Mouse (Mus musculus) brain, embryonic 14.5 days (tissue): ENCODE data around the gene Tldc2. TPM values are rescaled to one million over a fixed set of nuclear protein-coding genes. Genes with fewer than 3 reads are reported as not detected.

ENCODE experiments used
- DNase-seq: peaks from one replicate; pipeline ENCODE4 v3.0.0-alpha.2; 2011; ENCODE audit warnings: low read depth
- CTCF ChIP-seq: fragments of 200-500 bp; IDR thresholded peaks from 2 replicates; pipeline ENCODE4 v1.5.1; 2012; ENCODE audit warnings: inconsistent platforms, mild to moderate bottlenecking, moderate library complexity, borderline replicate concordance; ENCODE audit not compliant: insufficient read depth, insufficient read length; ENCODE audit errors: extremely low read depth
- POLR2A ChIP-seq: fragments of 200-500 bp; IDR thresholded peaks from 2 replicates; pipeline ENCODE4 v1.6.1; 2012; ENCODE audit warnings: mild to moderate bottlenecking, inconsistent platforms, borderline replicate concordance; ENCODE audit not compliant: poor library complexity, insufficient read depth, insufficient read length, severe bottlenecking; ENCODE audit errors: extremely low read depth
- polyA plus RNA-seq: library from polyadenylated mRNA; depleted of rRNA; stranded (reverse); fragments of >200 nt; gene quantifications from 2 replicates; pipeline ENCODE4 v1.2.3, GENCODE M21; 2012; rRNA removed

Tldc2 gene
- polyA plus RNA-seq = not detected in 2 replicates

DNA sequence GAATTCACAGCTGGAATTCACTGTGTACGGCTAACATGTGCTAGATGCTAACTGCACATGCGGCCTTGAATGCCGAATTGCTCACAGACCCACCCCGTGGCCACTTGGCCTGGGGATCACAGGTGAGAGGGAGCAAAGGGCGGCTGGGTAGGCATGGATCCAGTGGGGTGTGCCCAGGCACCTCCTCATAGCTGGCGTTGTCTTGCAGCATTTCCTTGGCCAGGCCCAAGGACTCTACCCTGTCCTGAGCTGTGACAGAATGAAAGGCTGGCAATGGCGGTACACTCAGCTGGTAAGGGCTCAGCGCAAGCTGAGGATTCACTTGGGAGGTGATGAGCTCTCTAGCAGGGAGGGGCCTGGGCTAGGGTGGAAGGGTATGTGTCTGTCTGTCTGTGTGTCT lies at the start of gene Tldc2:
Gene Tldc2, plus strand, starts transcription at position 260 of the 400 bp plus-strand sequence.
- DNase-seq = no peak
- TF ChIP-seq POLR2A = no peak
- no peak for TF ChIP-seq CTCF

GRCm38 (mm10) chr2:157037303-157037702 lies 49.6 kb upstream of the Tldc2 start:
- TF ChIP-seq CTCF (no peak), POLR2A (no peak)
- no peak for DNase-seq

GRCm38 (mm10) chr2:157039900-157040648 lies 46.8 kb upstream of the Tldc2 start:
- DNase-seq = peak; percentile 62

DNA sequence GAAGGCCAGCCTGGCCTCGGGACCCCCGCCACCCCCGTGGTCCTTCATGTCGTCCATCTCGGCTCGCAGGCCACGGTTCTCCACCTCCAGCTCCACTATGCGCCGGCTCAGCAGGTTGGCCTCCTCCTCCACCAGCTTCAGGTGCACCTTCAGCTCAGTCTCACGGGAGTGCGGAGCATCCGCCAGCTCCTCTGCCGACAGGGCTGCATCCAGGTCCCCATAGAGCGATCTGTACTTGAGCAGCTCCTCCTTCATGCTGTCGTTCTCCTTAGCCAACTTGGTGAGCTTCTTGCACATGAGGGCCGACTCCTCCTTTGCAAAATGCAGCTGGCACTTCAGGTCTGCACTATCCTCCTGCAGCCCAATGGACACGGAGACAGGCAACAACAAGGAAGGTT lies 46.2 kb upstream of the Tldc2 start:
- no peak for TF ChIP-seq CTCF
- no peak for TF ChIP-seq POLR2A
- DNase-seq = no peak

More at GRCm38 (mm10) chr2:157039900-157040648, 46.8 kb upstream of the Tldc2 start:
- TF ChIP-seq CTCF (0 out of 2 replicates have a peak, but pooled peaks have one; percentile 10), POLR2A (no peak)

DNA sequence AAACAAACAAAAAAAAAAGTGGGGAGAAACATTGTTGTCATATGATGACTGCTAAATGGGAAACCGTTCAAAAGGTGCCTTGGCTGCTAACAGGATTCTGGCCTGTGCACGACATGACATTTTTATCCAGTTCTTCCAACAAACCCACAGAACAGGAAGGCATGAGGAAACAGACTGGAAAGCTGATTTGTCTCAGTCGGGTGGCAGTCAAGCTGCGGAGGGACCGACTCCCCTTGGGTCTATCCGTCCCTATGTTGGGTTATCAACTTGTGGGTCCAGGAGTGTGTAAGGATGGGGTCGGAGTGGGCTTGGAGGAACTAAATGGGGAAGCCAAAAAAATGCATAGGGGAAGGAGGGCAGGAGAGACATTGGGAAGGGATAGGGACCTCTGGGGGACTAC lies 45.4 kb upstream of the Tldc2 start:
- no peak for DNase-seq
- TF ChIP-seq CTCF (no peak), POLR2A (no peak)

DNA sequence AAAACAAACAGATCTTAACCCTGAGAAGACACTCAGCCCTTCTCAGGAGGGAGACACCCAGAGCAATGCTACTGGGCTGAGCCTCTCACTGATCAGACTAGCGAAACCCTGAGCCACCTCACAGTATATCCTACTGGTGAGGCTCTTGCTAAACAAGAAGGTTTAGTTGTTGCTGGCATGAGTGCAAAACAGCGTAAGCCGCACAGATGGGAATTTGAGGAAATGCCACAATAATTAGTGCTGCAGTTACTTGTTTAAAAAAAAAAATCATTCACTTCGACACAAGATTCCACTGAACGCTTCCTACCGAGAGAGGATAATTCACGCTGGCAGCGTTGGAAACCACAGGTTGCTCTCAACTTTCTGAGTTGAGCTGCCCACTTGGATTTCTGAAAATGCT lies 43.3 kb upstream of the Tldc2 start:
- DNase-seq = peak; percentile 67

DNA sequence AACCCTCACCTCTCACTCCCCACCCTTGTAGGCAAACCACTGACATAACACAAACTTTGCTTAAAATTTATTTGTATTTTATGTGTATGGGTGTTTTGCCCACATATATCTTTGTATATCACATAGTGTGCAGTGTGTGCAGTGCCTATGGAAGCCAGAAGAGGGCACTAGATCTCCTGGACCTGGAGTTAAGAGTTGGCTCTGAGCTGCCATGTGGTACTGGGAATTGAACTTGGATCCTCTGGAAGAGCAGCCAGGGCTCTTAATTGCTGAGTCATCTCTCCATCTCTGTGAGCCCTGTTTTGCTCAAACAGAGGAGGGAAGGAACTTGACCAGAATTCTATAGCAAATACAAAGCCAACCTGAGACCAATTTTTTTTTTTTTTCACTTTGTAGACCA lies 42.9 kb upstream of the Tldc2 start:
- peak; percentile 39 for DNase-seq
- TF ChIP-seq CTCF (peak; percentile 36; the same call in 1 of the 2 replicates), POLR2A (no peak)

More for the DNA sequence above, 43.3 kb upstream of the Tldc2 start:
- no peak for TF ChIP-seq POLR2A

DNA sequence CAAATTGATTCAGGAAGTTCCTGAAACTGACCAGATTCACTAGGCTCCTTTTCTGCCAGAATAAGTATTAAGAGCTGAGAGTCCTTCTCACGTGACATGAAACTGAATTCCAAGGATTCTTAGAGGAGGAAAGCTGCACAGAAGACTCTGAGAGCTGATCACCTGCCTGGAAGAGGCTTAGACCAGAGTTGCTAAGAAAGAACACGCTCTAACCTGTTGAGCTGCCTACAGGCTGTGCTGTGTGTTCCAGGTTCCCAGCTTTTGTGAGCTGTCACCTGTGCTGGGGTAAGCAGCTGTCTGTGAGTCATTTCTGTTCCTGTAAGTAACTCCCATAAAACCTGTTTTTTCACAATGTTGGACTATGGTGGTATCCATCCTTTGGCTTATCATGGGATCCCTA lies 40.9 kb upstream of the Tldc2 start:
- TF ChIP-seq POLR2A (no peak), CTCF (no peak)
- no peak for DNase-seq

DNA sequence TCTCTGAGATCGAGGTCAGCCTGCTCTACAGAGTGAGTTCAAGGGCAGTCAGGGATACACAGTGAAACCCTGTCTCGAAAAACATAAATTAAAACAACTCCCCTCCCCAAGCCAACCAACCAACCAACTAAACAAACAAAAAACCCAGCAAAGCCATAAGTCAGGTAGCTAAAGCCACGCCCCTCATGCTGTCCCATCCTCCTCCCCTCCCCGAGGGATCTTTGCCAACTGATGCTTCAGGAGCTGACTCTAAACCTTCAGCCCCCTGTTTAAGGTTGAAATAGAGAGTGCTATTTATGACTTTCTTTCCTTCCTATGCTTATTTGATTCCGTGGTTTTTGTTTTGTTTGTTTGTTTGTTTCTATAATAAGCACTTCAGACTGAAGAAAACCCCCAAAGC lies 39.9 kb upstream of the Tldc2 start:
- no peak for DNase-seq
- TF ChIP-seq CTCF (no peak), POLR2A (no peak)

- DNase-seq = peak; percentile 71
- TF ChIP-seq CTCF (no peak), POLR2A (no peak)
Measured at GRCm38 (mm10) chr2:157048395-157049181, 38.3 kb upstream of the Tldc2 start.

GRCm38 (mm10) chr2:157049831-157050243 lies 37.0 kb upstream of the Tldc2 start:
- DNase-seq = peak; percentile 96
- TF ChIP-seq POLR2A (no peak), CTCF (no peak)
